In the genomic region with DNA sequence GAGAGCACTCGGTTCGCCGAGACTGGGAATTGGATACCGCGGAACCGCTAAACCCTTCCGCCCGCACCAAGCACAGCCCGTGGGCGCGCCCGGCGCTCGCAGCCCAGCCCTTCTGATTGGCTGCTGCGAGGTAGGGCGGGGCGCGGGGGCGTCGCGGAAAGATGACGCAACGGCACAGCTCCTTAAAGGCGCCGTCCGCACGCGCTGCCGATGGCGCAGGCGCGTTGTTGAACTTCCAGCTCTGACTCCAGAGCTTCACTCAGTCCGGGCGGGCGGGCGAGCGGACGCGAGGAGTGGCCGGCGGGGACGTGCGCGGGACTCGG, we compare ENCODE assay signal across 8 mouse cellular contexts. TPM values are rescaled to one million over a fixed set of nuclear protein-coding genes. Genes with fewer than 3 reads are reported as not detected.
DNase-seq lines count a peak whose midpoint lies in the region; ATAC-seq and TF ChIP-seq lines count a peak whose summit lies in the region.

No protein-coding gene starts in this region.

- H3K4me2 ChIP-seq in forebrain, embryonic 13.5 days = peak overlapping the region; percentile 71
- H3K4me2 ChIP-seq in neural tube, embryonic 15.5 days = peak overlapping the region; percentile 89

- intact Hi-C loops in heart, postnatal 14 days (cut with DNase I) = no loop called here

- H3K9ac ChIP-seq in ES-Bruce4 (ENCODE audit: low read depth, poor library complexity, severe bottlenecking) = peak overlapping the region; percentile 80
- H3K9ac ChIP-seq in forebrain, embryonic 13.5 days = peak overlapping the region; percentile 91
- peak overlapping the region; percentile 82 for H3K9ac ChIP-seq in neural tube, embryonic 15.5 days (replicated peaks)

- H3K36me3 ChIP-seq in ES-Bruce4 (ENCODE audit: control insufficient read depth, insufficient read depth, low read length, poor library complexity, severe bottlenecking) = no peaks in the 10 kb centered on the region
- no peaks in the 10 kb centered on the region for H3K36me3 ChIP-seq in forebrain, embryonic 13.5 days (ENCODE audit: poor library complexity, severe bottlenecking)
- H3K36me3 ChIP-seq in neural tube, embryonic 15.5 days = no peaks in the 10 kb centered on the region

- ATAC-seq in cerebellum, adult (ENCODE audit: insufficient number of reproducible peaks, low FRiP score, low TSS enrichment) = peak; percentile 91
- peak; percentile 97 for ATAC-seq in forebrain, embryonic 13.5 days
- peak; percentile 93 for ATAC-seq in neural tube, embryonic 15.5 days (ENCODE audit: low FRiP score)

- TF ChIP-seq POLR2A in ES-Bruce4 (IDR thresholded peaks at IDR 0.05; ENCODE audit: insufficient read depth, low read length) = peak; percentile 20

- no peaks in the 10 kb centered on the region for H3K4me1 ChIP-seq in ES-Bruce4 (ENCODE audit: control insufficient read depth, insufficient read depth, low read length)
- peaks cover 33% of the 10 kb centered on the region for H3K4me1 ChIP-seq in forebrain, embryonic 13.5 days
- H3K4me1 ChIP-seq in neural tube, embryonic 15.5 days = peaks cover 47% of the 10 kb centered on the region

- peak overlapping the region; percentile 94 for H3K4me3 ChIP-seq in ES-Bruce4 (ENCODE audit: low read depth, low read length)
- H3K4me3 ChIP-seq in forebrain, embryonic 13.5 days = peak overlapping the region; percentile 95
- H3K4me3 ChIP-seq in neural tube, embryonic 15.5 days (replicated peaks) = peak overlapping the region; percentile 72

- TF ChIP-seq CTCF in ES-Bruce4 (IDR thresholded peaks at IDR 0.05; ENCODE audit: low read depth, low read length) = no peak

- no peak overlapping the region for H3K27ac ChIP-seq in ES-Bruce4 (ENCODE audit: insufficient read depth, low read length)
- H3K27ac ChIP-seq in forebrain, embryonic 13.5 days = peak overlapping the region; percentile 63
- H3K27ac ChIP-seq in neural tube, embryonic 15.5 days (replicated peaks) = peak overlapping the region; percentile 83

- peak; percentile 98 to 99 for DNase-seq in heart, postnatal 14 days
- DNase-seq in layer of hippocampus, adult 11-12 months (ENCODE audit: low spot score) = peak; percentile 98
- peak; percentile 96 for DNase-seq in lung, adult 18-20 months
- peak; percentile 96 for DNase-seq in testis, postnatal 14 days (ENCODE audit: low spot score)

- no peak for TF ChIP-seq EP300 in ES-Bruce4 (IDR thresholded peaks at IDR 0.05; ENCODE audit: insufficient read depth, low read depth, low read length)

- no peaks in the 10 kb centered on the region for H3K9me3 ChIP-seq in ES-Bruce4 (replicated peaks; ENCODE audit: control insufficient read depth, insufficient read depth, low read length, poor library complexity, severe bottlenecking)
- H3K9me3 ChIP-seq in forebrain, embryonic 13.5 days (replicated peaks) = no peaks in the 10 kb centered on the region
- H3K9me3 ChIP-seq in neural tube, embryonic 15.5 days (replicated peaks) = no peaks in the 10 kb centered on the region

- no peaks in the 10 kb centered on the region for H3K27me3 ChIP-seq in ES-Bruce4 (ENCODE audit: control insufficient read depth, insufficient read depth, low read length, poor library complexity, severe bottlenecking)
- H3K27me3 ChIP-seq in forebrain, embryonic 13.5 days = no peaks in the 10 kb centered on the region
- H3K27me3 ChIP-seq in neural tube, embryonic 15.5 days (replicated peaks) = no peaks in the 10 kb centered on the region

- WGBS in forebrain, embryonic 13.5 days = under 1% methylated on average over 43 of the region's 45 CpGs
- under 1% methylated on average over 45 of the region's 45 CpGs for WGBS in neural tube, embryonic 15.5 days

RNA-seq across cellular contexts. Expression of gene Gan, which starts 0.2 kb away (rescaled TPM):
- polyA plus RNA-seq in ES-Bruce4 (2011; ENCODE audit: insufficient read depth, insufficient read length, low read depth, missing spikeins) = 11.0 and 11.7 TPM in 2 replicates
- polyA plus RNA-seq in forebrain, embryonic 13.5 days (2015; fragmentation: Nextera tagmentation; extraction: Ambion mirVana) = 2.8 and 3.9 TPM in 2 replicates
- 1 to 10 TPM; 6.0 to 6.3 TPM for total RNA-seq in heart, postnatal 14 days (2021)
- polyA plus RNA-seq in neural tube, embryonic 15.5 days (2015; fragmentation: Nextera tagmentation; extraction: Ambion mirVana) = 2.2 and 2.3 TPM in 2 replicates
